Mouse (Mus musculus) mouse trophoblast stem cell (cell line): ENCODE results near the gene Pomt2.

Experiments
- in situ Hi-C, 2 experiments: fragments of 300-500 bp; cut with MseI, MboI; formaldehyde crosslinking; loops; 2 replicates in 1 of 2; 3 replicates in 1 of 2; pipeline ENCODE4 v1.15.1; 2025

Pomt2 gene

GRCm38 (mm10) chr12:87130224-87130623 lies 17.5 kb downstream of the Pomt2 start:
- in situ Hi-C loops = no loop called here

GRCm38 (mm10) chr12:87127256-87127655 lies 20.5 kb downstream of the Pomt2 start:
- in situ Hi-C loops = no loop called here

GRCm38 (mm10) chr12:87121918-87122589 lies 25.7 kb downstream of the Pomt2 start:
- in situ Hi-C loops = no loop called here

- in situ Hi-C loops = no loop called here
These were observed 40.3 kb downstream of the Pomt2 start for GRCm38 (mm10) chr12:87107357-87107977.

GRCm38 (mm10) chr12:87104796-87105195 lies 43.0 kb downstream of the Pomt2 start:
- in situ Hi-C loops = no loop called here

GRCm38 (mm10) chr12:87103471-87103870 lies 44.3 kb downstream of the Pomt2 start:
- in situ Hi-C loops = no loop called here

GRCm38 (mm10) chr12:87102165-87102631 lies 45.6 kb downstream of the Pomt2 start, which contains the start of gene Ngb:
Gene Ngb, minus strand, starts transcription at chr12:87102539.
- in situ Hi-C loops = no loop called here

GRCm38 (mm10) chr12:87100331-87100730 lies 47.4 kb downstream of the Pomt2 start:
- in situ Hi-C loops = no loop called here

GRCm38 (mm10) chr12:87093671-87094070 lies 54.1 kb downstream of the Pomt2 start:
- in situ Hi-C loops = no loop called here

GRCm38 (mm10) chr12:87093249-87093648 lies 54.5 kb downstream of the Pomt2 start:
- in situ Hi-C loops = no loop called here

- in situ Hi-C loops = no loop called here
These were observed 55.9 kb downstream of the Pomt2 start for GRCm38 (mm10) chr12:87091916-87092315.

GRCm38 (mm10) chr12:87089701-87090100 lies 58.1 kb downstream of the Pomt2 start:
- in situ Hi-C loops = no loop called here

GRCm38 (mm10) chr12:87089255-87089654 lies 58.5 kb downstream of the Pomt2 start:
- in situ Hi-C loops = no loop called here

GRCm38 (mm10) chr12:87088331-87088730 lies 59.4 kb downstream of the Pomt2 start:
- in situ Hi-C loops = no loop called here

GRCm38 (mm10) chr12:87087236-87087635 lies 60.5 kb downstream of the Pomt2 start:
- in situ Hi-C loops = no loop called here

- in situ Hi-C loops = no loop called here
These were observed 65.0 kb downstream of the Pomt2 start for GRCm38 (mm10) chr12:87082797-87083196.

GRCm38 (mm10) chr12:87076610-87077009 lies 71.2 kb downstream of the Pomt2 start:
- in situ Hi-C loops = no loop called here

- in situ Hi-C loops = no loop called here
These were observed 77.2 kb downstream of the Pomt2 start for GRCm38 (mm10) chr12:87070520-87070919.

- in situ Hi-C loops = no loop called here
These were observed 81.3 kb downstream of the Pomt2 start for GRCm38 (mm10) chr12:87066429-87066828.

GRCm38 (mm10) chr12:87065446-87065845 lies 82.3 kb downstream of the Pomt2 start:
- in situ Hi-C loops = no loop called here

GRCm38 (mm10) chr12:87057066-87057465 lies 90.7 kb downstream of the Pomt2 start:
- in situ Hi-C loops = no loop called here
